8 mouse cellular contexts compared by ENCODE assay signal in genomic region chr19:6047899-6048166, GRCm38 (mm10). TPM values are rescaled to one million over a fixed set of nuclear protein-coding genes. Genes with fewer than 3 reads are reported as not detected.
DNase-seq lines count a peak whose midpoint lies in the region; ATAC-seq and TF ChIP-seq lines count a peak whose summit lies in the region.

No protein-coding gene starts in this region.

- no peak for TF ChIP-seq POLR2A in cortical plate, adult 2 months (IDR thresholded peaks at IDR 0.05; ENCODE audit: extremely low read depth, insufficient read depth, low read length)

- H3K4me3 ChIP-seq in kidney, embryonic 16.5 days (ENCODE audit: low read length) = peak overlapping the region; percentile 77
- H3K4me3 ChIP-seq in cortical plate, adult 2 months (ENCODE audit: insufficient read depth, low read length) = peak overlapping the region; percentile 81
- H3K4me3 ChIP-seq in hindbrain, embryonic 14.5 days (replicated peaks; ENCODE audit: low read length) = peak overlapping the region; percentile 98
- H3K4me3 ChIP-seq in midbrain, embryonic 15.5 days = peak overlapping the region; percentile 94

- H3K36me3 ChIP-seq in kidney, embryonic 16.5 days (ENCODE audit: insufficient read depth, low read length) = peaks cover 49% of the 10 kb centered on the region
- H3K36me3 ChIP-seq in hindbrain, embryonic 14.5 days (replicated peaks; ENCODE audit: control insufficient read depth, insufficient read depth) = peaks cover 50% of the 10 kb centered on the region
- peaks cover 46% of the 10 kb centered on the region for H3K36me3 ChIP-seq in midbrain, embryonic 15.5 days (replicated peaks)

- H3K4me2 ChIP-seq in kidney, embryonic 16.5 days (replicated peaks; ENCODE audit: low read depth, low read length) = peak overlapping the region; percentile 71
- peak overlapping the region; percentile 98 for H3K4me2 ChIP-seq in hindbrain, embryonic 14.5 days (replicated peaks)
- peak overlapping the region; percentile 84 for H3K4me2 ChIP-seq in midbrain, embryonic 15.5 days

- no peaks in the 10 kb centered on the region for H3K9me3 ChIP-seq in kidney, embryonic 16.5 days (ENCODE audit: low read length)
- no peaks in the 10 kb centered on the region for H3K9me3 ChIP-seq in hindbrain, embryonic 14.5 days (ENCODE audit: control insufficient read depth, low read length)
- no peaks in the 10 kb centered on the region for H3K9me3 ChIP-seq in midbrain, embryonic 15.5 days

- no peak for TF ChIP-seq CTCF in cortical plate, adult 2 months (IDR thresholded peaks at IDR 0.05; ENCODE audit: extremely low read depth, insufficient read depth, low read length)

- peaks cover 16% of the 10 kb centered on the region for H3K4me1 ChIP-seq in kidney, embryonic 16.5 days (ENCODE audit: insufficient read depth, low read length)
- peaks cover 6% of the 10 kb centered on the region for H3K4me1 ChIP-seq in cortical plate, adult 2 months (ENCODE audit: control insufficient read depth, insufficient read depth, low read length)
- H3K4me1 ChIP-seq in hindbrain, embryonic 14.5 days (replicated peaks; ENCODE audit: control insufficient read depth, insufficient read depth, low read length) = peaks cover 21% of the 10 kb centered on the region
- H3K4me1 ChIP-seq in midbrain, embryonic 15.5 days = peaks cover 31% of the 10 kb centered on the region

- H3K27ac ChIP-seq in kidney, embryonic 16.5 days (ENCODE audit: low read length) = no peak overlapping the region
- no peak overlapping the region for H3K27ac ChIP-seq in cortical plate, adult 2 months (ENCODE audit: insufficient read depth, low read length)
- no peak overlapping the region for H3K27ac ChIP-seq in hindbrain, embryonic 14.5 days
- H3K27ac ChIP-seq in midbrain, embryonic 15.5 days = no peak overlapping the region

- H3K9ac ChIP-seq in kidney, embryonic 16.5 days (replicated peaks; ENCODE audit: low read length) = peak overlapping the region; percentile 86
- peak overlapping the region; percentile 85 for H3K9ac ChIP-seq in hindbrain, embryonic 14.5 days
- H3K9ac ChIP-seq in midbrain, embryonic 15.5 days = peak overlapping the region; percentile 79

- no peak for DNase-seq in kidney, adult 18-20 months
- no peak for DNase-seq in hindbrain, embryonic 14.5 days (ENCODE audit: low spot score)
- DNase-seq in spleen, postnatal 10 days (ENCODE audit: low spot score in 2 of 2) = no peak
- DNase-seq in thymus, postnatal 14 days = no peak
- no peak for DNase-seq in frontal cortex, postnatal 36 days (ENCODE audit: low spot score in 2 of 2)

- ATAC-seq in kidney, embryonic 16.5 days (ENCODE audit: low FRiP score, low TSS enrichment) = no peak
- ATAC-seq in hindbrain, embryonic 14.5 days (ENCODE audit: low FRiP score) = no peak
- no peak for ATAC-seq in midbrain, embryonic 15.5 days (replicated peaks)

- H3K27me3 ChIP-seq in kidney, embryonic 16.5 days (ENCODE audit: insufficient read depth, low read length) = no peaks in the 10 kb centered on the region
- H3K27me3 ChIP-seq in hindbrain, embryonic 14.5 days (ENCODE audit: control insufficient read depth, insufficient read depth, low read length) = no peaks in the 10 kb centered on the region
- no peaks in the 10 kb centered on the region for H3K27me3 ChIP-seq in midbrain, embryonic 15.5 days (replicated peaks)

- WGBS in kidney, embryonic 16.5 days = 86% methylated on average over 8 of the region's 8 CpGs
- WGBS in hindbrain, embryonic 14.5 days = 81% methylated on average over 8 of the region's 8 CpGs
- WGBS in midbrain, embryonic 15.5 days = 89% methylated on average over 8 of the region's 8 CpGs

RNA-seq across cellular contexts. Expression of gene Syvn1, which starts 1.5 kb away (rescaled TPM):
- polyA plus RNA-seq in kidney, embryonic 16.5 days (2015; fragmentation: Nextera tagmentation; extraction: Ambion mirVana) = 33.1 and 39.0 TPM in 2 replicates
- 25.4 and 27.5 TPM in 2 replicates for polyA plus RNA-seq in cortical plate, adult 2 months (2012; rRNA removed)
- 28.7 and 32.9 TPM in 2 replicates for polyA plus RNA-seq in hindbrain, embryonic 14.5 days (2014; fragmentation: Nextera tagmentation; extraction: Ambion mirVana)
- polyA plus RNA-seq in midbrain, embryonic 15.5 days (2015; fragmentation: Nextera tagmentation; extraction: Ambion mirVana) = 36.8 and 39.3 TPM in 2 replicates

RNA-seq across cellular contexts. Expression of gene Mrpl49, which starts 9.8 kb away (rescaled TPM):
- 83.2 and 87.2 TPM in 2 replicates for polyA plus RNA-seq in kidney, embryonic 16.5 days (2015; fragmentation: Nextera tagmentation; extraction: Ambion mirVana)
- polyA plus RNA-seq in cortical plate, adult 2 months (2012; rRNA removed) = 41.4 and 44.4 TPM in 2 replicates
- polyA plus RNA-seq in hindbrain, embryonic 14.5 days (2014; fragmentation: Nextera tagmentation; extraction: Ambion mirVana) = 64.2 and 64.5 TPM in 2 replicates
- polyA plus RNA-seq in midbrain, embryonic 15.5 days (2015; fragmentation: Nextera tagmentation; extraction: Ambion mirVana) = 62.5 and 65.1 TPM in 2 replicates

RNA-seq across cellular contexts. Expression of gene Fau, which starts 9.8 kb away (rescaled TPM):
- polyA plus RNA-seq in kidney, embryonic 16.5 days (2015; fragmentation: Nextera tagmentation; extraction: Ambion mirVana) = 644 and 690 TPM in 2 replicates
- 920 and 922 TPM in 2 replicates for polyA plus RNA-seq in cortical plate, adult 2 months (2012; rRNA removed)
- 537 and 672 TPM in 2 replicates for polyA plus RNA-seq in hindbrain, embryonic 14.5 days (2014; fragmentation: Nextera tagmentation; extraction: Ambion mirVana)
- 459 and 483 TPM in 2 replicates for polyA plus RNA-seq in midbrain, embryonic 15.5 days (2015; fragmentation: Nextera tagmentation; extraction: Ambion mirVana)

RNA-seq across cellular contexts. Expression of gene Znhit2, which starts 13.2 kb away (rescaled TPM):
- 35.4 and 37.7 TPM in 2 replicates for polyA plus RNA-seq in kidney, embryonic 16.5 days (2015; fragmentation: Nextera tagmentation; extraction: Ambion mirVana)
- 58.0 and 58.9 TPM in 2 replicates for polyA plus RNA-seq in cortical plate, adult 2 months (2012; rRNA removed)
- polyA plus RNA-seq in hindbrain, embryonic 14.5 days (2014; fragmentation: Nextera tagmentation; extraction: Ambion mirVana) = 35.3 and 36.3 TPM in 2 replicates
- 30.8 and 34.7 TPM in 2 replicates for polyA plus RNA-seq in midbrain, embryonic 15.5 days (2015; fragmentation: Nextera tagmentation; extraction: Ambion mirVana)

RNA-seq across cellular contexts. Expression of gene Tm7sf2, which starts 20.3 kb away (rescaled TPM):
- polyA plus RNA-seq in kidney, embryonic 16.5 days (2015; fragmentation: Nextera tagmentation; extraction: Ambion mirVana) = 22.8 and 28.6 TPM in 2 replicates
- 59.3 and 60.1 TPM in 2 replicates for polyA plus RNA-seq in cortical plate, adult 2 months (2012; rRNA removed)
- 58.9 and 59.8 TPM in 2 replicates for polyA plus RNA-seq in hindbrain, embryonic 14.5 days (2014; fragmentation: Nextera tagmentation; extraction: Ambion mirVana)
- 51.3 and 53.8 TPM in 2 replicates for polyA plus RNA-seq in midbrain, embryonic 15.5 days (2015; fragmentation: Nextera tagmentation; extraction: Ambion mirVana)
